Mouse (Mus musculus): ENCODE results near the gene Sipa1.

The Sipa1 gene

DNA sequence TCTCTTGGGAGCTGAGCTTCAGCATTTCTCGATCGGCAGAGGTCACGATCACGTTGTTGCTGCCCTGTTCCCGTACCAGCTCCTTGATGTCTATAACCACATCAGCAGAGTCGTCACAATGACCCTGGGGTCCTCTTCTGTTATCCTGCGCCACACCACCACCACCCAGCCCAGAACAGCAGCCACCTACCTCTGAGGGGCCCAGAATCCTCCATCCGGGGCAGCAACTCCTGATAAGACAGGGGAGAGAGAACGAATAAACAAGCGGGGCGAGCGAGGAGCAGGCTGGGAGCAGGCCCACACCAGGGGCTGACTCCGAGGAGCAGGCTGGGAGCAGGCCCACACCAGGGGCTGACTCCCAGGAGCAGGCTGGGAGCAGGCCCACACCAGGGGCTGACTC, 22.9 kb upstream of the Sipa1 start:
- DNase-seq (ENCODE audit: low spot score): no peak

DNA sequence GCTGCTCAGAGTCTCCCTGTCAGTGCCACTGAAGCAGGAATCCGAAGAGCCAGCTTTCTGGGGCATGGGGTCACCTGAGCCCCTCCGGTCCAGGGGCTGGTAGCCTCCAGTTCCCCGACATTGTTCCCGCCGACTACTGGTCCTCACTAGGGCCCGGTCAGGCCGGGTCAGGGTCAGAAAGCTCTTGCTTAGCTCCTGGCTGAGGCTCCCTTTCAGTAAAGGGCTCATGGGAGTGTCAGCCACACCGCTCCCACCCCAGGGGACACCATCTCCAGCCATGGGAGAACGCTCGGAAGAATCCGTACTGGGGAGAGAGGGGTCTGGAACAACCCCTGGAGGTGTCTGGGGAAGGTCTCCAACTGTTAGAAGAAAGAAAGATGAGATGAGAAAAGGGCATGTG, 22.4 kb upstream of the Sipa1 start:
- no peak for DNase-seq (ENCODE audit: low spot score)

DNA sequence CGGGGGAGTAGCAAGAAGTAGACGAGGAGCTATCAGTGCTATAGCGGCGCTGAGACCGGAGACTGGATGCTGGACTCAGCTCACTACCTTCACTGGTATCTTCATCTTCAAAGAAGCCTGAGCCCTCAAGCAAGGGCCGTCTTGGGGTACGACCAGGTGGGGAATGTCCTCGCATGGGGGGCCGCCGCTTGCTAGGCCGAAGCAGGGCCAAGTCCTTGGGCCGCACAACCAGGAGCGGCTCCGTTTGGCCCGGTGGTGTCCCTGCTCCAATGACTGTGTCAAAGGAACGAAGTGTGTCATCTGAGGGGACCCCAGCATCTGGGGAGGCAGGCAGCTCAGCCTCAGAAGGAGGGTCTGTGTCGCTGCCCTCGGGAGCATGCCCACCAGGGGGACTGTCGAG, 21.9 kb upstream of the Sipa1 start:
- no peak for DNase-seq (ENCODE audit: low spot score)

- DNase-seq (ENCODE audit: low spot score): no peak
Observed at GRCm38 (mm10) chr19:5684985-5685384, 21.5 kb upstream of the Sipa1 start.

- DNase-seq (ENCODE audit: low spot score): no peak
Observed at GRCm38 (mm10) chr19:5684236-5684635, 20.7 kb upstream of the Sipa1 start.

- DNase-seq (ENCODE audit: low spot score): no peak
Observed at GRCm38 (mm10) chr19:5680432-5680831, 16.9 kb upstream of the Sipa1 start.

GRCm38 (mm10) chr19:5668372-5668771, 4.9 kb upstream of the Sipa1 start:
- no peak for DNase-seq (ENCODE audit: low spot score)

GRCm38 (mm10) chr19:5666386-5666785, 2.9 kb upstream of the Sipa1 start:
- peak; percentile 74 for DNase-seq (ENCODE audit: low spot score)

GRCm38 (mm10) chr19:5665465-5665864, 2.0 kb upstream of the Sipa1 start:
- no peak for DNase-seq (ENCODE audit: low spot score)

DNA sequence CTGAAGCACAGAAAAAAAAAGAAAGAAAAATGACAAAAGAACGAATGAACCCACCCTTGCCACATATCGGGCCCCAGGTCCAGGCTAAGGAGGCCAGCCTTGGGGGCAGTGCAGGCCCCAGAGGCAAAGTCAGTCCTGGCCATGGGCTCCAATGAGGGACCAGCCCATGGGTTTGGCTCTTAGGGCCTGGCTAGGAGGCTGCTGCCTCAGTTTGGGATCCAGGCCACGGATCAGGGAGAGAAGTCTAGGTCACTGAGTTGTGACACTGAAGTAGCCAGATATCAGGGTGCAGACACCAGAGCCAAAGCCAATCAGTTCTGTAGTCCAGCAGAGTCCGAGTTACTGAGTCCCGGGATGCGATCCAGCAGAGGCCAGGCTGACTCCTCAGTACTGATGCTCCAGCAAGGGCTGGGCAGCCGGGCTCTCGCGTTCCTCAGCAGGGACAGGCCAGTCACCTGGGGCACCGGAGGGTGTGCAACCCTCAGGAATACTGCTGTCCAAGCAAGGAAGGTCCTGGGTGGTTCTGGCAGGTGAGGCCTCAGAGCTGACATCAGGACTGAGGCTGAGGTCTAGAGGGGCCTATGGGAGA, 1.3 kb upstream of the Sipa1 start:
- DNase-seq (ENCODE audit: low spot score): no peak

DNA sequence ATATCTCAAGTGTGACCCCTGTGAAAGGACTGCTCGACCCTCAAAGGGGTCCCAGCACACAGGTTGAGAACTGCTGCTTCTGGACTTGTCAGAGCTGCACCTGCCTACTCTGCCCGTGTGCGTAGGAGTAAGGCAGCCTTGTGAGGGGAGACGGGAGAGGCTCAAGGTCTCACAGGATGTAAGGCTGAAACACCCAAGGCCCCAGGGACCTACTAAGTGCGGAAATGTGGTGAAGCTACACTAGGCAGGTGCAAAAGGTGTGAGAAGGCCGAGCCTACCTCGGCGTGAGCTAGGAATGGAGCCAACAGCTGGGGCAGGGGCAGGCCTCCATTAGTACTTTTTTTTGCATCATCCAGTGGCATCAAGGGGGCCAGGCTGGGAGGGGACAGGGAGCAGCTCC, 1.2 kb downstream of the Sipa1 start:
- no peak for DNase-seq (ENCODE audit: low spot score)

DNA sequence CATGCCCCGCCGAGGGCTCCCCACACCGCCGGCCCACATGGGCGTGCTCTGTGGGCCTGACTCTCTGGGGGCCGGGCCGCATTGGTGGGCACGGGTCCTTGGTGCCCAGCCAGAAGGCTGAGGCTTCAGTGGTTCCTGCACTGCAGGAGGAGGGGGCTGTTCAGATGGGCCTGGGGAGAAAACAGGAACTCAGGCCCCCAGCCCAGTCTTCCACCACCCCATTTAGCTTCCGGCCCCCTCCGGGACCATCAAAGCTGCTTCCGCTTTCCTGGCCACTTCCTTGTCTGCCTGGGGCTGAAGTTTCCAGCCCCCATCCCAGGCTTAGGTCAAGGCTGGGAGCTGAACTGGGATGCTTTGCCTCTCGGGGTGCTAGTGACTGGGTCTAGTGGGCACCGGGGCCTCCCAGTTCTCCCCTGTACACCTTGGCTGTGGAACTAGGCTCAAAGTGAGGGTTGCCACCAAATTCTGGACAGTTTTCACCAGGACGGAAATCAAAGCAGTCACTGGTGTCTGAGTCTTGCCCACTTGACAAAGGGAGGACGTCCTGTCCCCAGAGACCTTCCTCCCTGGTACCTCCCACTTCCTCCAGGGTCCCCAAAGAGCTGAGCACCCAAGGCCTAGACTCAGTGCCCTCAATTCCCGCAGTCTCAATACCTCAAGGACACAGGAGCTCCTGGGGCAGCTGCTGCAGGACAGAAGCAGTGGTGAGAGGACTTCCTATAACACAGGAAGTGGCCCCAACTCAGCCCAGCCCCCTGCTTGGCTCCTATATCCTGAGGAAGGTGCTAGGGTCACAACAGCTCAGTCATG, 2.4 kb downstream of the Sipa1 start:
- no peak for DNase-seq (ENCODE audit: low spot score)

DNA sequence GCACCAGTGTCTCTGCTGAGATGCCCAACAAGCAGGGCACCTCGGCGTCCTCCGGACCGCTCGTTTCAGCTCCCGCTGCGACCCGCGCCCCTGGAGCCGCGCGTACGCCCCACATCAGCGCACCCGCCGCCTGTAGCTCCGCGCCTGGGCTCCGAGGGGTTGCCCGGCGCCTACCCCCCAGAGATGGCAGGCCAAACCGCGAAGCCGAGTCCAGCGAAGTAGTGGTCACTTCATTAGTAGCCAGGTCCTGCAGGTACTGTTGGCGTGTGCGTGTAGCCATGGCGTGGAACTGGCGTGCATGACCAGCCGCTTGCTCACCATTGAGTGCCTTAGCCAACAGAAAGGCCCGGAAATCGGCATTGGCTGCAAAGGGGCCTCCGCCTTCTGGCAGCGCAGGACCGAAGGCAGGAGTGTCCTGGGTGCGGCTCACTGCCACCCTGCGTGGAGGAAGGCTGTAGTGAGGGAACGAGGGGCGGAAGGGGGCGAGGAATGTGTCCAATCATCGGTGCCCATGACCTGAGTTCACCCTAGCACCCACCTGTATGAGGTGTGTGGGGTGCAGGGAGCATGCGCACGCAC, 8.7 kb downstream of the Sipa1 start:
- DNase-seq (ENCODE audit: low spot score): no peak

GRCm38 (mm10) chr19:5653969-5654719, 9.4 kb downstream of the Sipa1 start:
- no peak for DNase-seq (ENCODE audit: low spot score)

GRCm38 (mm10) chr19:5652570-5652969, 10.9 kb downstream of the Sipa1 start:
- DNase-seq (ENCODE audit: low spot score): no peak

- no peak for DNase-seq (ENCODE audit: low spot score)
Observed at GRCm38 (mm10) chr19:5651502-5652274, 11.8 kb downstream of the Sipa1 start.

DNA sequence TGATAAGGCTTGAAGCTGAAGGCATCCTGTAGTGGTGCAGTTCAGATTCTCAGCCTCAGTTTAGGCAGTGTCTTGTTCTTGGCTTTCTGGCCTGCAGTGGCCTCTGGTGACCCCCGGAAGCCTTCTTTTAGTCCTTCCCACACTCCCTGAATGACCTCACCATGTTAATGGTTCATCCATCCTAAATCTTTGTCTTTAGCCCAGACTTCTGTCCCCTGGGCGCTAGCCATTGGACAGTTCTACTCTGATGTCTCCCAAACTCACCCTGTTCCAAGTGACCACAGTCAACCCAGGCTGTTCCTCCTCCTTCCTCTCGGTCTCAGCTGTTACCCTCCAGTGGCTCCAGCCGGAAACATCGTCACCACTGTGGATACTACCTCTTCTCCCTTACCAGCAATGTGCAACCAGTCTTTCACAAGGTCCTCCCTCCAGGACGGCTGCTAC, 14.2 kb downstream of the Sipa1 start:
- no peak for DNase-seq (ENCODE audit: low spot score)

- DNase-seq (ENCODE audit: low spot score): peak; percentile 79
Observed at GRCm38 (mm10) chr19:5648401-5649297, 14.9 kb downstream of the Sipa1 start.

DNA sequence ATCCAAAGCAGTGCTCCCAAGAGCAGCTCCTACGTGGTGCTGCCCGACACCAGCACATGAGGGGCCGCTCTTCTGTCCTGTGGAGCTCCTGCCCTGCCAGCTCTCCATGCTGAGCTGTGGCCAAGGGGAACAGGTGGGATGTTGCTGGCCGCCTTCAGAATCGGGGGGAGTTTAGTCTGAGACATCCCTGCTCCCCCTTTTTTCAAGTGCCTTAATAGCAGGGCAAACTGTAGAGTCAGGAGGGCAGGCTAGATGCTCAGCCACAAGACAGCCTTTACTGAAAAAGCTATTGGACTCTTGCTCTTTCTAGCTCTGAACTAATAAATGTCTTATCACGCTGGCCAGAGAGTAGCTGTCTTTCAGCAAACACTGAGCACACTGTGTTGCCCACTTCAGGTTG, 15.7 kb downstream of the Sipa1 start:
- DNase-seq (ENCODE audit: low spot score): no peak

GRCm38 (mm10) chr19:5646731-5647330, 16.7 kb downstream of the Sipa1 start:
- peak; percentile 42 for DNase-seq (ENCODE audit: low spot score)

All from testis, postnatal 10 days (tissue).